Mouse (Mus musculus): ENCODE results near the gene Cryba2. TPM values are rescaled to one million over a fixed set of nuclear protein-coding genes. Genes with fewer than 3 reads are reported as not detected.

The Cryba2 gene
- polyA plus RNA-seq, 1 experiment: not detected

DNA sequence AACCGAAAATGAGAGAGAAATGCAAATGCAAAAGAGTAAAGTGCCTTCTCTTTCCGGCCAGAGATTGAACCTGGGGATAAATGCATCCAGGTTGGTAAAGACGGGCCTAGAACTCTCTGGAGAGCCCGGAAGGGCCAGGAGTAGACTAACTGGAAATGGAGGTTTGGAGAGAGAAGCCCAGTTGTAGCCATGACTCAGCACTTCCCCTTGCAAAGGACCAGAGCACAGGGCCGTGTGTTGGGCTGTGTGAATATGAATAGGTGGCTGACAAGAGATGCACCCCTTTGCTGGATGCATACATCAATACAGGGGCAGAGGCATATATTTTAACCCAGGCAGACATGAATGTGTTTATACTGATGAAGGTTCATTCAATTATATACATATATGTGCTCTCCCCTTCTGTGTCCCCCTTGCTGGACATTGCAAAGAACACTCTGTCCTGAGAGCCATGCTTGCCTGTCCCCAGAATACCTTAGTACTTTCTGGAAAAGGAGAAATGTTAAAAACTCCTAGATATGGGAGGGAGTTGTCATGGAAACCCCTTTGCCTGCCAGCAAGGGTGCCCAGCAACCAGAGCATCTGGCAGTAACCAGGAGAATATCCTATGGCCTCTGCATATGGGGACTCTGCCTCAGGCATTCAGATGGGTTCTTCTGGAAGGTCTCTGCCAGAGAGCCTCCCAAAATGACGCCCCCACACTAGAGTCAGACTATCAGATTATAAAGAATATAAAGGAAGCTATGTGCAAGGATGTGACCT, 33.5 kb downstream of the Cryba2 start:
- no peaks in the 10 kb centered on the region for H3K36me3 ChIP-seq (ENCODE audit: control insufficient read depth, insufficient read depth)
- peaks cover 45% of the 10 kb centered on the region for H3K27me3 ChIP-seq (ENCODE audit: control insufficient read depth, insufficient read depth, insufficient read length)
- TF ChIP-seq POLR2AphosphoS2 (IDR thresholded peaks at IDR 0.05; ENCODE audit: insufficient read length, low read depth) (no peak), USF1 (IDR thresholded peaks at IDR 0.05; ENCODE audit: low read depth) (no peak), MYOD1 (IDR thresholded peaks at IDR 0.05; ENCODE audit: control insufficient read depth in 1 of 3, insufficient read length in 2 of 3, low read depth in 2 of 3) (no peak), SRF (IDR thresholded peaks at IDR 0.05; ENCODE audit: control insufficient read depth, insufficient read length, low read depth) (no peak), MAX (IDR thresholded peaks at IDR 0.05; ENCODE audit: low read depth) (no peak), CEBPB (IDR thresholded peaks at IDR 0.05; ENCODE audit: insufficient read depth, poor library complexity, severe bottlenecking) (no peak)
- H3K79me2 ChIP-seq (ENCODE audit: control insufficient read depth, insufficient read depth): no peaks in the 10 kb centered on the region
- H3K4me2 ChIP-seq (ENCODE audit: low read depth): no peak overlapping the region
- no peak overlapping the region for H3ac ChIP-seq (ENCODE audit: control insufficient read depth, insufficient read length)
- no peak overlapping the region for H3K4me3 ChIP-seq

DNA sequence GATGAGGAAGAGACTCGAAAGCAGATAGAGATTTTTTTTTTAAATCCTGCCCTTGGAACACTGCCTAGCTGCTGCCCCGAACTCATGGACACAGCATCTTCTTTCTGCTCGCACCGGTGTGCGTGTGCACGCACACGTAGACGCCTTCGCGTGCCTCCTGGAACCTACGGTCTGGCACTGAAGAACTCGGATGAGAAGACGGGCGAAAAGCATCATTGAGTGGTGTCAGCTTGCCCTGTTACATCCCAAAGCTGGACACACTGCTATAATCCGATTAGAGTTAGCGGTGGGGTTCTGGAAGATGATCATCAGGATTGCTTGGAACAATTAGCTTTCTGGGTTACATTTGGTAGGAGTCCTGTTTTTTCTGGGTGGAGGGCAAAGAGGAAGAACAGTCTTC, 34.1 kb downstream of the Cryba2 start:
- Histone ChIP-seq H3K4me2 (ENCODE audit: low read depth) (no peak overlapping the region), H3K27me3 (ENCODE audit: control insufficient read depth, insufficient read depth, insufficient read length) (peaks cover 51% of the 10 kb centered on the region), H3K4me3 (no peak overlapping the region), H3K79me2 (ENCODE audit: control insufficient read depth, insufficient read depth) (no peaks in the 10 kb centered on the region), H3ac (ENCODE audit: control insufficient read depth, insufficient read length) (no peak overlapping the region), H3K36me3 (ENCODE audit: control insufficient read depth, insufficient read depth) (no peaks in the 10 kb centered on the region)
- TF ChIP-seq MYOD1 (IDR thresholded peaks at IDR 0.05; ENCODE audit: control insufficient read depth in 1 of 3, insufficient read length in 2 of 3, low read depth in 2 of 3) (no peak), POLR2AphosphoS2 (IDR thresholded peaks at IDR 0.05; ENCODE audit: insufficient read length, low read depth) (no peak), TCF3 (IDR thresholded peaks at IDR 0.05; ENCODE audit: insufficient read length, low read depth) (no peak), E2F4 (IDR thresholded peaks at IDR 0.05; ENCODE audit: insufficient read depth) (no peak), MYOG (IDR thresholded peaks at IDR 0.05; ENCODE audit: control insufficient read depth in 1 of 3, insufficient read depth in 1 of 3, insufficient read length in 2 of 3, low read depth in 2 of 3) (no peak), TCF12 (IDR thresholded peaks at IDR 0.05; ENCODE audit: insufficient read depth, poor library complexity, severe bottlenecking) (no peak), POLR2A (IDR thresholded peaks at IDR 0.05; ENCODE audit: insufficient read length, low read depth) (no peak), MAX (IDR thresholded peaks at IDR 0.05; ENCODE audit: low read depth) (no peak), REST (IDR thresholded peaks at IDR 0.05; ENCODE audit: insufficient read depth, insufficient read length) (no peak), USF1 (IDR thresholded peaks at IDR 0.05; ENCODE audit: low read depth) (no peak), CEBPB (IDR thresholded peaks at IDR 0.05; ENCODE audit: insufficient read depth, poor library complexity, severe bottlenecking) (no peak), SRF (IDR thresholded peaks at IDR 0.05; ENCODE audit: control insufficient read depth, insufficient read length, low read depth) (no peak)

DNA sequence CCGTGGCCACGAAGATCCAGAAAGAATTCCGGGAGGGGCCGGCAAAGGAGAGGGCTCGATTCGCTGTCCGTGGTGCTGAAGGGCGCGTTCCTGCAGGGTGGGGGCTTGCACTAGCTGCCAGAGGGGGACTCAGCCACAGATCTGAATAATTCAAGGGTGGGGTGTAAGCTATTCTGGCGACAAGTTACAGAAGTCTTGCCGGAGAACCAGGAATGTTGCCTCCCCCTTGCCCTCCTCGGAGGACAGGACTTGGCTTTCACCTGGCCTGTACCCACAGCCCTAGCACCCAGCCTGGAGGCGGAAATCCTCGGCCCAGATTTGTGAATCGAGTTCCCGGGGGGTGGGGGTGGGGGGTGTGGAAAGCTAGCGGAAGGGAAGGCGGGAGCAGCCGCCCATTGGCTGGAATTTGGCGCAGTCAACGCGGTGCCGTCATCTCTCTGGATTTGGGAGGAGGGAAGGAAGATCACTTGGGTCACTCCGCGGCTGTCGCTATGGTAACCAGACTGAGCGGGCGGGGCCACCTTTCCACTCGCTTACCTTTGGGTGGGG, 34.7 kb downstream of the Cryba2 start:
- Histone ChIP-seq H3ac (ENCODE audit: control insufficient read depth, insufficient read length) (no peak overlapping the region), H3K4me3 (no peak overlapping the region), H3K4me2 (ENCODE audit: low read depth) (no peak overlapping the region), H3K36me3 (ENCODE audit: control insufficient read depth, insufficient read depth) (no peaks in the 10 kb centered on the region), H3K27me3 (ENCODE audit: control insufficient read depth, insufficient read depth, insufficient read length) (peaks cover 57% of the 10 kb centered on the region), H3K79me2 (ENCODE audit: control insufficient read depth, insufficient read depth) (no peaks in the 10 kb centered on the region)
- TF ChIP-seq MAX (IDR thresholded peaks at IDR 0.05; ENCODE audit: low read depth) (no peak), SRF (IDR thresholded peaks at IDR 0.05; ENCODE audit: control insufficient read depth, insufficient read length, low read depth) (no peak), REST (IDR thresholded peaks at IDR 0.05; ENCODE audit: insufficient read depth, insufficient read length) (peak; percentile 76), MYOG (IDR thresholded peaks at IDR 0.05; ENCODE audit: control insufficient read depth in 1 of 3, insufficient read depth in 1 of 3, insufficient read length in 2 of 3, low read depth in 2 of 3) (no peak), USF1 (IDR thresholded peaks at IDR 0.05; ENCODE audit: low read depth) (no peak), POLR2A (IDR thresholded peaks at IDR 0.05; ENCODE audit: insufficient read length, low read depth) (no peak)

DNA sequence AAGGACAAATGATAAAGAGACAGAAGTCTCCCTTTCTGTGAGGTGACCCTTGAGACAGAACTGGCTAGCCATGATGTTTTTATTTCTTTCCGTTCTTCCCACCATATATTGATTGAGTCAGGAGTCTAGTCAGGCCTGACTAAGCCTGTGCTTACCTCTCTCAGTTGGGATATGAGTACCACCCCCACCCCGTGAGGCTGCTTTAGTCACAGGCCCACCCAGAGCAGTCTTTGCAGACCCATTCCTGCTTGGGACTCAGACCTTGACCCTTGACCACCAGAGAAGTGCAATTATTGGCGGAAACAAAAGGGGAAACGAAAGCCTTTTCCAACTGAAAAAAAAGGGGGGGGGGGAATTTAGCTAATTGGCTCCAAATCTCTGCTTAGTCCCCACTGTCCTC, 35.3 kb downstream of the Cryba2 start:
- Histone ChIP-seq H3K4me3 (no peak overlapping the region), H3K79me2 (ENCODE audit: control insufficient read depth, insufficient read depth) (no peaks in the 10 kb centered on the region), H3K4me2 (ENCODE audit: low read depth) (no peak overlapping the region), H3K27me3 (ENCODE audit: control insufficient read depth, insufficient read depth, insufficient read length) (peaks cover 62% of the 10 kb centered on the region), H3ac (ENCODE audit: control insufficient read depth, insufficient read length) (no peak overlapping the region), H3K36me3 (ENCODE audit: control insufficient read depth, insufficient read depth) (no peaks in the 10 kb centered on the region)
- TF ChIP-seq CEBPB (IDR thresholded peaks at IDR 0.05; ENCODE audit: insufficient read depth, poor library complexity, severe bottlenecking) (no peak), POLR2A (IDR thresholded peaks at IDR 0.05; ENCODE audit: insufficient read length, low read depth) (no peak), SRF (IDR thresholded peaks at IDR 0.05; ENCODE audit: control insufficient read depth, insufficient read length, low read depth) (no peak), MYOD1 (IDR thresholded peaks at IDR 0.05; ENCODE audit: control insufficient read depth in 1 of 3, insufficient read length in 2 of 3, low read depth in 2 of 3) (no peak), POLR2AphosphoS2 (IDR thresholded peaks at IDR 0.05; ENCODE audit: insufficient read length, low read depth) (no peak), MAX (IDR thresholded peaks at IDR 0.05; ENCODE audit: low read depth) (no peak), REST (IDR thresholded peaks at IDR 0.05; ENCODE audit: insufficient read depth, insufficient read length) (no peak), TCF3 (IDR thresholded peaks at IDR 0.05; ENCODE audit: insufficient read length, low read depth) (no peak), E2F4 (IDR thresholded peaks at IDR 0.05; ENCODE audit: insufficient read depth) (no peak)

DNA sequence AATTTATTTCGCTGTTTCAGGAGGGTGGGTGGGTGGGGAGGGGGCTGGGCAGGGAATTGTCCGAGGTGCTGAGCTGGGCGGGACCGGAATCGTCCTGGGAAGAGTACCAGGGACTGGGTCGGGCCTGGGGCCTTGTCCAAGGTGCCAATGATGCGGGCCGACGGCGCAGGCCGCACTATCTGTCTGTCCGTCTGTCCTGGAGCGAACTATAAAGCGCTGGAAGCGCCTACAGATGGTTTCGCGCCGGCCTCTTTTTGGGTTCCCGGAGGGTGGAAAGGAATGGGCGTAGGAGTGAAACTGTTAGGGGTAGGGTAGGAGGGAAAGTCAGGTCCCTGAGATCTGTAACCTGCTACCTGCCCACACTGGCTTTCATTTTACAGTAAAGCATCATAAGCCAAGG, 35.7 kb downstream of the Cryba2 start:
- peaks cover 65% of the 10 kb centered on the region for H3K27me3 ChIP-seq (ENCODE audit: control insufficient read depth, insufficient read depth, insufficient read length)
- TF ChIP-seq REST (IDR thresholded peaks at IDR 0.05; ENCODE audit: insufficient read depth, insufficient read length): peak; percentile 62
- no peak for TF ChIP-seq USF1 (IDR thresholded peaks at IDR 0.05; ENCODE audit: low read depth)
- no peak for TF ChIP-seq POLR2A (IDR thresholded peaks at IDR 0.05; ENCODE audit: insufficient read length, low read depth)
- TF ChIP-seq MAX (IDR thresholded peaks at IDR 0.05; ENCODE audit: low read depth): no peak
- TF ChIP-seq POLR2AphosphoS2 (IDR thresholded peaks at IDR 0.05; ENCODE audit: insufficient read length, low read depth): no peak
- no peak for TF ChIP-seq MYOG (IDR thresholded peaks at IDR 0.05; ENCODE audit: control insufficient read depth in 1 of 3, insufficient read depth in 1 of 3, insufficient read length in 2 of 3, low read depth in 2 of 3)
- no peak for TF ChIP-seq MYOD1 (IDR thresholded peaks at IDR 0.05; ENCODE audit: control insufficient read depth in 1 of 3, insufficient read length in 2 of 3, low read depth in 2 of 3)
- no peak overlapping the region for H3K4me3 ChIP-seq
- H3K4me2 ChIP-seq (ENCODE audit: low read depth): no peak overlapping the region
- H3K36me3 ChIP-seq (ENCODE audit: control insufficient read depth, insufficient read depth): no peaks in the 10 kb centered on the region
- H3ac ChIP-seq (ENCODE audit: control insufficient read depth, insufficient read length): no peak overlapping the region
- H3K79me2 ChIP-seq (ENCODE audit: control insufficient read depth, insufficient read depth): no peaks in the 10 kb centered on the region

All from myocyte (in vitro differentiated cells).